Mouse (Mus musculus) heart, embryonic 16.5 days (tissue): ENCODE results near the gene Akna. TPM values are rescaled to one million over a fixed set of nuclear protein-coding genes. Genes with fewer than 3 reads are reported as not detected.
"Not testable (repeated sequence)": the region's sequence is repeated elsewhere in the genome, so short reads cannot be mapped to it uniquely, and the experiment has no call there.

Source experiments
- ATAC-seq: fragments of 200-750 bp; cut with Nextera tagmentation; replicated peaks from 2 replicates; pipeline ENCODE4 v1.8.0; 2017; ENCODE audit warnings: moderate number of reproducible peaks; ENCODE audit not compliant: insufficient read depth, low FRiP score; ENCODE audit errors: extremely low read depth
- H3K27ac ChIP-seq: fragments of 300-500 bp; sonication (generic); 2 replicates; pipeline ENCODE4 v1.5.1; 2014; ENCODE audit warnings: mild to moderate bottlenecking, low read length, control low read depth, moderate library complexity
- H3K27me3 ChIP-seq: fragments of 300-500 bp; sonication (generic); 2 replicates; pipeline ENCODE4 v1.6.1; 2014; ENCODE audit warnings: low read length, mixed read lengths; ENCODE audit not compliant: control insufficient read depth, insufficient read depth
- H3K36me3 ChIP-seq: fragments of 300-500 bp; sonication (generic); 2 replicates; pipeline ENCODE4 v1.6.1; 2014; ENCODE audit not compliant: control insufficient read depth, insufficient read depth
- H3K4me1 ChIP-seq: fragments of 300-500 bp; sonication (generic); 2 replicates; pipeline ENCODE4 v1.6.1; 2014; ENCODE audit warnings: low read length, mixed read lengths; ENCODE audit not compliant: control insufficient read depth, insufficient read depth
- H3K4me2 ChIP-seq: fragments of 300-500 bp; sonication (generic); 2 replicates; pipeline ENCODE4 v1.6.1; 2014; ENCODE audit warnings: low read depth, mild to moderate bottlenecking, control low read depth, low read length
- H3K4me3 ChIP-seq: fragments of 300-500 bp; sonication (generic); 2 replicates; pipeline ENCODE4 v1.5.1; 2014; ENCODE audit warnings: mild to moderate bottlenecking, control low read depth, low read length
- H3K9ac ChIP-seq: fragments of 300-500 bp; sonication (generic); 2 replicates; pipeline ENCODE4 v1.6.1; 2014; ENCODE audit warnings: low read length, control low read depth
- H3K9me3 ChIP-seq: fragments of 300-500 bp; sonication (generic); replicated peaks from 2 replicates; pipeline ENCODE4 v1.6.1; 2016; ENCODE audit warnings: low read length; ENCODE audit not compliant: control insufficient read depth
- WGBS: fragments of 180-500 bp; shearing (Covaris S2); extraction: QIAGEN DNeasy Blood & Tissue Kit; methylation state at CpG from one replicate; pipeline ENCODE4 v1.1.7; 2014; 5-methylcytosine and 5-hydroxymethylcytosine counted together
- polyA plus RNA-seq: library from polyadenylated mRNA; unstranded; fragments of >200 nt; fragmentation: Nextera tagmentation; extraction: Ambion mirVana; gene quantifications from 2 replicates; pipeline ENCODE4 v1.2.1, GENCODE M21; 2015

Akna gene
- polyA plus RNA-seq, 1 experiment from 2014 or later, result 5.8 TPM

DNA sequence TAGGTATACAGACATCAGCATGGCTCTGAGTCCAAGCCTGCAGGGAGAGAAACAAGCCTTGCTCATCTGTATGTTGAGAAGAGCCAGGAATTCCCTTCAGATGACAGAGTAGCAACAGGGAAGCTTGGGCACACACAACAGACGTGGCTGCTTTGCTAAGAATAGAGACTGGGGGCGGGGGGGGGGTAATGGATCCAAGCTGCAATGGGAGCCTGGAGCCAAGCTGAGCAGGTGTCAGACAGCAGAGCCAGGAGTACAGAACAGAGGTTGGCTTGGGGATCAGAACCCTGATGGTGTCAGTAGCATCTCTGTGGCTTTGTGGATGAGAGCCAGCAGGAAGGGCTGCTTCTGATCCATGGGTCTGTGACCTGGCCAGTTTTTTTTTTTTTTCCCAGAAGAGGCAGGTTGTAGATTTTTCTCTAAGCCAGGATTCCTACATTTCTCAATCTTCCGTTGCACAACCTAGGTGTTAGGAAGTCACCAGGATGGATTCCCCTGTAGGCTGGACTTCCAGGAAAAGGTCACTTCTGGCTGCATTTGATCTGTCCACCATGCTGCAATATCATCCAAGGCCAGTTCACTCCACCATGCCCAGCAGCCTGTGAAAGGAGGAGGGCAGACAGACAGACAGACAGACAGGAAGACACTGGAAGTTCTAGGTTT, 64.6 kb downstream of the Akna start:
- H3K27me3 ChIP-seq, result no peaks in the 10 kb centered on the region
- H3K4me1 ChIP-seq, result no peaks in the 10 kb centered on the region
- H3K27ac ChIP-seq, result no peak overlapping the region
- WGBS, result 41% methylated on average over 3 of the region's 3 CpGs
- ATAC-seq, result no peak
- H3K4me2 ChIP-seq, result no peak overlapping the region
- no peak overlapping the region for H3K4me3 ChIP-seq
- H3K9ac ChIP-seq, result no peak overlapping the region
- H3K36me3 ChIP-seq, result no peaks in the 10 kb centered on the region
- no peaks in the 10 kb centered on the region for H3K9me3 ChIP-seq

DNA sequence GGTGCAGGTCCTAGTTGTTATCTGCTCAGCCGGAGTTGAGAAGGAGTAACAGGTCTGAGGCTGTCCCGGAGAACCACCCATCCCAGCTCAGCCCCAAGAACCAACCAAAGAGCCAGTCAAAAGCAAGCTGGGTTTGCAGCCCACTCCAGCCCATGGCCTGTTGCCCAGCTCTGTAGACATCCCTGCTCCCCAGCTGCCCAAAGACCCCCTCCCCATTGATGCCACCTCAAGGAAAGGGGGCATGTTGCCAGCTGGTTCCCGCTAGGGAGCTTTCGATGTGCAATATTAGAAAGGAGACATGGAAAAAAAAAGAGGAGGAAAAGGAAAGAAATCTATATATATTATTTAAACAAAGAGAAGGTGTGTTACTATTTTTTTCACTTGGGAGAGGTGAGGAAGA, 69.8 kb downstream of the Akna start:
- Histone ChIP-seq H3K27ac (no peak overlapping the region), H3K36me3 (peaks cover 7% of the 10 kb centered on the region), H3K4me3 (no peak overlapping the region), H3K9ac (no peak overlapping the region), H3K4me1 (no peaks in the 10 kb centered on the region), H3K4me2 (no peak overlapping the region), H3K9me3 (no peaks in the 10 kb centered on the region; the same call in 1 of the 2 replicates), H3K27me3 (no peaks in the 10 kb centered on the region)
- no peak for ATAC-seq
- 91% methylated on average over 4 of the region's 4 CpGs for WGBS

DNA sequence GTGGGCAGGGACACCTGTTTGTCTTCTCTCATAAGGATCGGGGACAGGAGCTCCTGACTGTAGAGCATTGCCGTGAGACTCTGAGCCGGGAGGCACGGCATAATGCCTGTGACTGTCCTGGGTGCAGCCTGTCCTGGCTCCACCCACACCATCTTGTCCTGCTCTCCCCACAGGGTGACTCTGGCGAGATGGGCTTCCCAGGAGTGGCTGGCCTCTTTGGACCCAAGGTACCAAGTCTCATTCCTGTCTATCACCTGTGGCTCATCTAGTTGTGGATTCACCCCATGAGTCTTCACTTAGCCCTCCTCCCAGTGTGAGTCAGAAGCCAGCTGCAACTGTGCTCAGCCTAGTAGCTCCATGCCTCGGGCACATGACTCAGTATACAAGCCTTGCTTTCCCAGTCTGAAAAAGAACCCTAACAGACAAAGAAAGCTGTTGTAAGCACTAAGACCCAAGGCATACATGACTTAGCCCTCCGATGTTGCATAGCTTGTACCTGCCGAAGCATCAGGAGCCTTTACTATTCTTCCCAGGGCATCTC, 79.8 kb downstream of the Akna start:
- 71% methylated on average over 8 of the region's 8 CpGs for WGBS
- Histone ChIP-seq H3K9me3 (0 out of 2 replicates have a peak, but pooled peaks cover 6% of the 10 kb centered on the region), H3K36me3 (peaks cover 14% of the 10 kb centered on the region), H3K4me2 (no peak overlapping the region), H3K4me1 (no peaks in the 10 kb centered on the region), H3K27me3 (no peaks in the 10 kb centered on the region), H3K27ac (no peak overlapping the region), H3K9ac (no peak overlapping the region), H3K4me3 (no peak overlapping the region)
- no peak for ATAC-seq

DNA sequence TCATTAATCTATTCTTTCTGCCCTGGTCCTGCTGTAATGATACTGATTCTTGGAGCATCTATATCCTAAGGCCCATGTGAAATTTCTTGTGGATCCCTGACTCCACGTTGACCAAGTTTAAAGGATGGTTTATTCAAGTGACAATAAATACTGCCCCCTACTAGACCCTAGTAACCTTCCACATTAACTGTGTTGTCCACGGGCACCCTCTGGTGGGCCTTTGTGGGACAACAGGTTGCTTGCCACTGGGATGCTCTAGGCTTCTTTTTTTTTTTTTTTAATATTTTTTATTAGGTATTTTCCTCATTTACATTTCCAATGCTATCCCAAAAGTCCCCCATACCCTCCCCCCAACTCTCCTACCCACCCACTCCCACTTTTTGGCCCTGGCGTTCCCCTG, 83.6 kb downstream of the Akna start:
- H3K4me1 ChIP-seq, ATAC-seq: not testable (repeated sequence)
- 12% methylated on average over 3 of the region's 3 CpGs for WGBS

More for the DNA sequence above, 83.6 kb downstream of the Akna start:
- H3K36me3 ChIP-seq, result peaks cover 14% of the 10 kb centered on the region
- H3K27ac ChIP-seq, H3K4me3 ChIP-seq, H3K4me2 ChIP-seq, H3K9me3 ChIP-seq, H3K27me3 ChIP-seq, H3K9ac ChIP-seq: not testable (repeated sequence)

Other genes with a start within 250 kb of the Akna start
- 1.5 TPM in 2 replicates for gene Ambp, start 248.6 kb downstream of the Akna start, polyA plus RNA-seq
- 0.11 and 0.44 TPM in 2 replicates for gene Kif12, start 231.2 kb downstream of the Akna start, polyA plus RNA-seq
- gene Col27a1, start 189.3 kb downstream of the Akna start, polyA plus RNA-seq, result 3.0 and 4.5 TPM in 2 replicates
- gene Orm1, start 58.8 kb downstream of the Akna start, polyA plus RNA-seq, result not detected in 2 replicates
- gene Orm3, start 47.2 kb downstream of the Akna start, polyA plus RNA-seq, result not detected in 2 replicates
- not detected in 2 replicates for gene Orm2, start 40.9 kb downstream of the Akna start, polyA plus RNA-seq
- 1.8 and 2.6 TPM in 2 replicates for gene Whrn, start 92.6 kb upstream of the Akna start, polyA plus RNA-seq
- gene Atp6v1g1, start 141.4 kb upstream of the Akna start, polyA plus RNA-seq, result 238 and 243 TPM in 2 replicates
- gene Tmem268, start 155.4 kb upstream of the Akna start, polyA plus RNA-seq, result 5.1 and 6.0 TPM in 2 replicates
- not detected in 2 replicates for gene Gm11213, start 201.9 kb upstream of the Akna start, polyA plus RNA-seq
- gene Tex48, start 219.1 kb upstream of the Akna start, polyA plus RNA-seq, result not detected in 2 replicates